Mouse (Mus musculus): Measurements from ENCODE around the gene Gab1. TPM values are rescaled to one million over a fixed set of nuclear protein-coding genes. Genes with fewer than 3 reads are reported as not detected.

Gab1 gene
- polyA plus RNA-seq, 1 experiment from 2014 or later = 16.8 TPM

DNA sequence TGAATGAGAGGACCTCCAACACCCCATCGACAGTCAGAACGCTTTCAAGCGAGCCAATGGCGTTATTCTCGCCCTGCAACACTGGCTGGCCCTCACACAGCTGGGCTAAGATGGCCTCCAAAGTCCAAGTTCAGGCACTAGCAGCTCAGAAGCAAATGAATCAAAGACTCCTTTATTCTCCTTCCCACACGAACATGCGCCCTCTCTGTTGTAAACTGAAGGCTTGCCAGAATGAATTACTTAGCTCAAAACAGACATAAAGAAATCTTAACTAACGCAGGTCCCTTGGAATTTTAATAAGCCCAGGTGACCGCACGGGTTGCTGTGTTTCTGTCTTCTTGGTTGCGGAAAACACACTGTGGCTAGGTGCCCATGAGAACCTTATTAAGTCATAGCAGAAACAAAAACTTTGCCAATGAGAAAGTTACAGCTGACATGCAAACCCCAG, 10.4 kb downstream of the Gab1 start:
- H3K4me2 ChIP-seq = no peak overlapping the region
- H3K27ac ChIP-seq = peak overlapping the region; percentile 61
- H3K4me3 ChIP-seq (replicated peaks) = no peak overlapping the region
- H3K36me3 ChIP-seq = peaks cover 1% of the 10 kb centered on the region; the same call in 1 of the 2 replicates
- no peaks in the 10 kb centered on the region for H3K9me3 ChIP-seq (replicated peaks)
- no peak overlapping the region for H3K9ac ChIP-seq
- WGBS = 67% methylated on average over 11 of the region's 11 CpGs
- H3K27me3 ChIP-seq = no peaks in the 10 kb centered on the region
- peaks cover 56% of the 10 kb centered on the region for H3K4me1 ChIP-seq
- ATAC-seq (replicated peaks; ENCODE audit: low FRiP score) = no peak

DNA sequence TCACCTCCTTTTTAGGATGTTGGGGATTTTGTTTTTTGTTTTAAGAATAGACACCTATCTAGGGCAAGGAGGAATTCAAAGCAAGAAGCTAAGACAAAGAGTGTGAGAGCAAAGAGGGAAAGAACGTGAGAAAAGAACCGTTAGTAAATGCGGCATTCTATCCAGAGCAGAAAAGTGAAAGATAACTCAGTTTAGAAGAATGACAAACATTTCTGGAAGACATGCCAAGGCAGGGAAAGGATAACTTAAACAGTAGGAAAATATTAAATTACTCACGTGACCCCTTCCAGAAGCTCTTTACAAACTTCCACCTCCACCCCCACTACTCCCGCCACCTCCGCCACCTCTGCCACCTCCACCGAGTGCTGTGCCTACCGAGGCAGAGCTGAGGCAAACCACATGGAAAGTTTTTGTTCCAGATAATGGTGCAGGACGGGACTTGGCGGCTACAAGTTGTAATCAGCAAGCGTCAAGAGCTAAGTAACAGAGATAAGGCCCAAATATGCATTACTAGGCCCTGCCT, 11.5 kb downstream of the Gab1 start:
- Histone ChIP-seq H3K4me3 (replicated peaks) (no peak overlapping the region), H3K27me3 (no peaks in the 10 kb centered on the region), H3K9ac (no peak overlapping the region), H3K4me1 (peaks cover 46% of the 10 kb centered on the region), H3K27ac (peak overlapping the region; percentile 61), H3K4me2 (no peak overlapping the region), H3K36me3 (peaks cover 4% of the 10 kb centered on the region; the same call in 1 of the 2 replicates), H3K9me3 (replicated peaks) (no peaks in the 10 kb centered on the region)
- ATAC-seq (replicated peaks; ENCODE audit: low FRiP score) = peak; percentile 57; the same call in 1 of the 2 replicates
- 45% methylated on average over 11 of the region's 11 CpGs for WGBS

- no peak for ATAC-seq (replicated peaks; ENCODE audit: low FRiP score)
- no peak overlapping the region for H3K4me3 ChIP-seq (replicated peaks)
- H3K4me2 ChIP-seq = no peak overlapping the region
- no peaks in the 10 kb centered on the region for H3K27me3 ChIP-seq
- H3K9ac ChIP-seq = no peak overlapping the region
- H3K4me1 ChIP-seq = peaks cover 50% of the 10 kb centered on the region
- 78% methylated on average over 12 of the region's 12 CpGs for WGBS
- no peaks in the 10 kb centered on the region for H3K9me3 ChIP-seq (replicated peaks)
- peaks cover 4% of the 10 kb centered on the region; the same call in 1 of the 2 replicates for H3K36me3 ChIP-seq
- H3K27ac ChIP-seq = no peak overlapping the region
Measured at GRCm38 (mm10) chr8:80868006-80868702, 12.2 kb downstream of the Gab1 start.

DNA sequence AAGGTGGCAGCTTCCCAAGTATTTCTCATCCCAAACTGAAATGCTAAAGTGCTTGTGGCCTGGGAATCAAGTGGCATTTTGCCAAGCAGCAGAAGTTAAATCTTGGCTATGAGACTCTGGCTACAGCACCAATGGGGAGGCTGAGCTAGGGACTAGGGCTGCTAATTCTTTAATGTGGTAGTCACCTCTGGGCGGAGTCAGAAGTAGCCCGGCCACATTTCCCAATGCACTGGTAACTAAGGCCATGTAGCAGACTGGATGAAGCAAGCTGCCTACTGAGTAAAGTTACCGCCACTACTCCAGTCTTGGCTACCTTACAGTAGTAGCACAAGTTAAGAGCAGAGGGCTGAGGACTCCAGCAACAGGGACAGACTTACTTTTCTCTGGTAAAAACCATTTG, 12.7 kb downstream of the Gab1 start:
- H3K4me3 ChIP-seq (replicated peaks) = no peak overlapping the region
- no peak overlapping the region for H3K4me2 ChIP-seq
- peaks cover 46% of the 10 kb centered on the region for H3K4me1 ChIP-seq
- H3K9me3 ChIP-seq (replicated peaks) = no peaks in the 10 kb centered on the region
- H3K27ac ChIP-seq = 0 out of 2 replicates have a peak overlapping the region, but pooled peaks have one; percentile 18
- 77% methylated on average over 3 of the region's 3 CpGs for WGBS
- H3K9ac ChIP-seq = no peak overlapping the region
- no peaks in the 10 kb centered on the region for H3K27me3 ChIP-seq
- peaks cover 4% of the 10 kb centered on the region; the same call in 1 of the 2 replicates for H3K36me3 ChIP-seq
- no peak for ATAC-seq (replicated peaks; ENCODE audit: low FRiP score)

GRCm38 (mm10) chr8:80865181-80865784, 15.0 kb downstream of the Gab1 start:
- no peak overlapping the region for H3K27ac ChIP-seq

DNA sequence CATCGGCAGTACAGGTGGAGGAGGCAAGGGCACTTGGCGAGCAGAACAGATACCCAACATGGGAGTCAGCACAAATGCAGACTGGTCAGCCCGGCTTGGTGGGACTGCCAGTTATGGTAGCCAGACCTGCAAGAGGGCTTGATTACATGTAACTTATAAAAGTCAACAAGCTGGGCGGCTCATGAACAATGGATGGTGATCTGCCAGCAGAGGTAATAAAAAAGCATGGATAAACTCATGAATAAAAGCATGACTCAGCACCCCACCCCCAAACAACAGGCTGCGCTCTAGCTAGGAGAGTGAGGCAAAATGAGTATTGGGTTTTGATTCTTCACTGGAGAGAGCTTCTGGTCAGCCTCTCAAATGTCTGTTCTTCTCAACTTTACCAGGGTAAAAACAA, 16.9 kb downstream of the Gab1 start:
- Histone ChIP-seq H3K27ac (no peak overlapping the region), H3K9ac (no peak overlapping the region), H3K4me1 (peaks cover 24% of the 10 kb centered on the region), H3K4me3 (replicated peaks) (no peak overlapping the region), H3K36me3 (peaks cover 10% of the 10 kb centered on the region; the same call in 1 of the 2 replicates), H3K9me3 (replicated peaks) (no peaks in the 10 kb centered on the region), H3K4me2 (no peak overlapping the region), H3K27me3 (no peaks in the 10 kb centered on the region)
- 79% methylated on average over 5 of the region's 5 CpGs for WGBS
- ATAC-seq (replicated peaks; ENCODE audit: low FRiP score) = no peak

More at GRCm38 (mm10) chr8:80865181-80865784, 15.0 kb downstream of the Gab1 start:
- 82% methylated on average over 8 of the region's 8 CpGs for whole genome bisulfite sequencing
- Histone ChIP-seq H3K9ac (no peak overlapping the region), H3K36me3 (peaks cover 4% of the 10 kb centered on the region; the same call in 1 of the 2 replicates), H3K4me2 (no peak overlapping the region), H3K4me1 (peaks cover 37% of the 10 kb centered on the region), H3K27me3 (no peaks in the 10 kb centered on the region), H3K9me3 (replicated peaks) (no peaks in the 10 kb centered on the region), H3K4me3 (replicated peaks) (no peak overlapping the region)
- no peak for ATAC-seq (replicated peaks; ENCODE audit: low FRiP score)

- Histone ChIP-seq H3K4me3 (replicated peaks) (no peak overlapping the region), H3K4me1 (peaks cover 34% of the 10 kb centered on the region), H3K27me3 (no peaks in the 10 kb centered on the region), H3K9me3 (replicated peaks) (no peaks in the 10 kb centered on the region), H3K4me2 (no peak overlapping the region), H3K27ac (no peak overlapping the region), H3K36me3 (peaks cover 6% of the 10 kb centered on the region; the same call in 1 of the 2 replicates), H3K9ac (no peak overlapping the region)
- ATAC-seq (replicated peaks; ENCODE audit: low FRiP score) = no peak
- 97% methylated on average over 26 of the region's 26 CpGs for WGBS
Measured at GRCm38 (mm10) chr8:80859180-80859775, 21.0 kb downstream of the Gab1 start.

DNA sequence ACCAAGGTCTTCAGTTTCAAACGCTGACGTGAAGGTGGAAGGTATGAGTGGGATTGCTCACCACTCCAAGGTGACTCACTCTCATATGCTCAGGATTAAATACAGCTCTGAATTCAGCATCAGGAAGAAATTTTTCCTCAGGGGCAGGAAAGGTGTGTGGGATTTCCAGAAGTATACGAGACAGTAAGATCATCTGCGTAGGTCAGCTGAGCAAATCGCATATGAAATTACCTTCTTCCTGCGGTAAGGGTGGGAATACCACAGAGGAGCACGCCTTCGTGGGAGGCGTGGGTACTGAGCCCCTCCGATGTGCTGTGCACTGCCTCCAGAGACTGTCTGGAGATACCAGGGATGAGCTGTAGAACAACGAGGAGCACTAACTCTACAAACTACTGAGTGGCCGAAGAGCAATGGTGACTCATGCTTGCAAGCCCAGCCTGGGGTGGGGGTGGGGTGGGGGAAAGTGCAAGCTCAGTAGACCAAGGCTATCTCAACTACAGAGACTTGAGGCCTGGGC, 22.4 kb downstream of the Gab1 start:
- no peak overlapping the region; the same call in 1 of the 2 replicates for H3K27ac ChIP-seq

GRCm38 (mm10) chr8:80857128-80857527, 23.2 kb downstream of the Gab1 start:
- Histone ChIP-seq H3K4me3 (replicated peaks) (no peak overlapping the region), H3K27me3 (no peaks in the 10 kb centered on the region), H3K27ac (peak overlapping the region; percentile 46; the same call in 1 of the 2 replicates), H3K4me1 (peaks cover 43% of the 10 kb centered on the region), H3K36me3 (peaks cover 6% of the 10 kb centered on the region; the same call in 1 of the 2 replicates), H3K9ac (no peak overlapping the region), H3K4me2 (no peak overlapping the region), H3K9me3 (replicated peaks) (no peaks in the 10 kb centered on the region)
- no peak for ATAC-seq (replicated peaks; ENCODE audit: low FRiP score)
- WGBS = 64% methylated on average over 3 of the region's 3 CpGs

More for the DNA sequence above, 22.4 kb downstream of the Gab1 start:
- Histone ChIP-seq H3K27me3 (no peaks in the 10 kb centered on the region), H3K9me3 (replicated peaks) (no peaks in the 10 kb centered on the region), H3K9ac (no peak overlapping the region), H3K4me1 (peaks cover 36% of the 10 kb centered on the region), H3K4me3 (replicated peaks) (no peak overlapping the region), H3K36me3 (peaks cover 6% of the 10 kb centered on the region; the same call in 1 of the 2 replicates), H3K4me2 (no peak overlapping the region)
- 79% methylated on average over 12 of the region's 12 CpGs for WGBS
- ATAC-seq (replicated peaks; ENCODE audit: low FRiP score) = 0 out of 2 replicates have a peak, but pooled peaks have one; percentile 56

DNA sequence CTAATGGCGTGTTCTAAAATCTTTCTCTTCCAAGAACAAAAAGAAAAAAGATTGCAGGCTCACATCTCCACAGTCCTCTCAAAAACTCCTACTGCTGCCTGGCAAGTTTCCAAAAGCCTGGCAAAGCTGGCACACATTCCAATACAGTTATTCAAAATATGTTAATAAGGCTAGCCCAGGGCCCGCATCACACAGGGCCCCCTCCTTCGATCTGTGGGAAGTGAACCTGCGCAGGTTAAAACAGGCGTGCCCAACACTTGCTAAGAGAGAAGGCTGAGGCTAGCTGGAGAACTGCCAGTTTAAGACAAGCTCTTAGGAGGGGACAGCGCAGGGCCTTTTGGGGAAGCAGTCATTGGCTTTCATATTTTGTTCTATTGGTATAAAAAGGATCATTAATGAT, 23.7 kb downstream of the Gab1 start:
- H3K4me1 ChIP-seq = peaks cover 46% of the 10 kb centered on the region
- no peak overlapping the region for H3K4me2 ChIP-seq
- no peaks in the 10 kb centered on the region for H3K9me3 ChIP-seq (replicated peaks)
- H3K27me3 ChIP-seq = no peaks in the 10 kb centered on the region
- 74% methylated on average over 6 of the region's 6 CpGs for WGBS
- H3K4me3 ChIP-seq (replicated peaks) = no peak overlapping the region
- H3K27ac ChIP-seq = peak overlapping the region; percentile 46; the same call in 1 of the 2 replicates
- H3K36me3 ChIP-seq = peaks cover 6% of the 10 kb centered on the region; the same call in 1 of the 2 replicates
- peak; percentile 35; the same call in 1 of the 2 replicates for ATAC-seq (replicated peaks; ENCODE audit: low FRiP score)
- H3K9ac ChIP-seq = no peak overlapping the region

- Histone ChIP-seq H3K4me2 (0 out of 2 replicates have a peak overlapping the region, but pooled peaks have one; percentile 8), H3K27me3 (no peaks in the 10 kb centered on the region), H3K27ac (peak overlapping the region; percentile 63; the same call in 1 of the 2 replicates), H3K4me3 (replicated peaks) (no peak overlapping the region), H3K4me1 (peaks cover 61% of the 10 kb centered on the region), H3K36me3 (no peaks in the 10 kb centered on the region), H3K9ac (no peak overlapping the region), H3K9me3 (replicated peaks) (no peaks in the 10 kb centered on the region)
- WGBS = 53% methylated on average over 13 of the region's 13 CpGs
- ATAC-seq (replicated peaks; ENCODE audit: low FRiP score) = no peak
Measured at GRCm38 (mm10) chr8:80853622-80854021, 26.7 kb downstream of the Gab1 start.
